Comparison of ENCODE assay signal across 14 mouse cellular contexts in the genomic region with DNA sequence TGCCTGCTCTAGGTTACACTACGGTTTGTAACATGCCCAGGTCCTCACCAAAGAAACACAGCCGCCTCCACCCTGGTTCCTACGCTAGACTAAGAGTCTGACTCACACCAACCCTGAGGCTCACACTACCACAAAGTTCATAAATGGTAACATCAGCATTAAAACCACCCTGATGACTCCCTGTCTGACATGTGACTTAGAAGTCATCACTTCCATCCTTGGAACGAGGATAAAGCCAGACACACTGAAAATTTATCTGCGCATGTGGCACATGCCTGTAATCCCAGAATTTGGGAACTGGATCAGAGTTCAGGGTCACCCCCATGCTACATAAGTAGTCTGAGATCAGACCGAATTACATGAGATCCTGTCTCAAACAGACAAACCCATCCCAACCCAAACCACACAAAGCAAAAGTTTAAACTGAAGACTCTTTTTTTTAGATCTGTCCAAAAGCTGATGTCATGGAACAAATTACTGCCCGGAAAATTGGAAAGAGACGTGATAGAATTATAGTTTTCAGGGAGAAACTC. TPM values are rescaled to one million over a fixed set of nuclear protein-coding genes. Genes with fewer than 3 reads are reported as not detected.
DNase-seq lines count a peak whose midpoint lies in the region; ATAC-seq and TF ChIP-seq lines count a peak whose summit lies in the region.
"Had no signal": no experiment of that assay in that cellular context is flagged by ENCODE, and none has a peak within 500 bp of the region (broad histone marks: within the 10 kb centered on the region; RNA-seq: fewer than 3 reads in every experiment).

No protein-coding gene starts in this region.

- no peaks in the 10 kb centered on the region; the same call in 1 of the 2 replicates for H3K4me1 ChIP-seq in heart, embryonic 10.5 days
- H3K4me1 ChIP-seq in cerebellum, adult 2 months (ENCODE audit: control insufficient read depth, insufficient read depth, low read length) = no peaks in the 10 kb centered on the region
- H3K4me1 ChIP-seq: heart, embryonic 15.5 days; liver, embryonic 12.5 days; neural tube, embryonic 13.5 days had no signal

- H3K27me3 ChIP-seq in heart, embryonic 10.5 days (ENCODE audit: insufficient read depth, poor library complexity, severe bottlenecking) = no peaks in the 10 kb centered on the region
- no peaks in the 10 kb centered on the region for H3K27me3 ChIP-seq in cerebellum, adult 2 months (ENCODE audit: control insufficient read depth, insufficient read depth, low read length)
- H3K27me3 ChIP-seq: heart, embryonic 15.5 days; liver, embryonic 12.5 days; neural tube, embryonic 13.5 days had no signal

- no peaks in the 10 kb centered on the region for H3K9me3 ChIP-seq in heart, embryonic 10.5 days
- H3K9me3 ChIP-seq: heart, embryonic 15.5 days; liver, embryonic 12.5 days; neural tube, embryonic 13.5 days had no signal

- 78% methylated on average over 8 of the region's 8 CpGs for WGBS in heart, embryonic 10.5 days
- WGBS in cerebellum, adult 2 months = 87% methylated on average over 8 of the region's 8 CpGs

- TF ChIP-seq CTCF in cerebellum, adult 2 months (IDR thresholded peaks at IDR 0.05; ENCODE audit: borderline replicate concordance, insufficient read depth, low read depth, low read length) = no peak

- no peaks in the 10 kb centered on the region for H3K36me3 ChIP-seq in heart, embryonic 10.5 days
- H3K36me3 ChIP-seq: heart, embryonic 15.5 days; liver, embryonic 12.5 days; neural tube, embryonic 13.5 days had no signal

- no peak overlapping the region for H3K4me3 ChIP-seq in heart, embryonic 10.5 days
- H3K4me3 ChIP-seq in cerebellum, adult 2 months (replicated peaks; ENCODE audit: insufficient read depth, low read depth, low read length) = no peak overlapping the region
- H3K4me3 ChIP-seq: heart, embryonic 15.5 days; liver, embryonic 12.5 days; neural tube, embryonic 13.5 days had no signal

- no peak overlapping the region for H3K27ac ChIP-seq in heart, embryonic 10.5 days
- H3K27ac ChIP-seq in cerebellum, adult 2 months (ENCODE audit: insufficient read depth, low read length) = no peak overlapping the region
- H3K27ac ChIP-seq: heart, embryonic 15.5 days; liver, embryonic 12.5 days; neural tube, embryonic 13.5 days had no signal

- DNase-seq in adrenal gland, postnatal 36 days = peak; percentile 28 to 34
- no peak for DNase-seq in adrenal gland, postnatal 4 days (ENCODE audit: low spot score in 2 of 2)
- DNase-seq in lung, postnatal 10 days = peak; percentile 52
- DNase-seq in lung, postnatal 14 days = no peak
- DNase-seq in heart, embryonic 10.5 days (ENCODE audit: low spot score) = peak; percentile 41
- DNase-seq in cerebellum, adult 2 months = no peak
- DNase-seq in layer of hippocampus, adult 11-12 months (ENCODE audit: low spot score) = no peak
- DNase-seq: lung, postnatal 4 days; retina, postnatal 1 day had no signal

- TF ChIP-seq POLR2A in cerebellum, adult 2 months (IDR thresholded peaks at IDR 0.05; ENCODE audit: borderline replicate concordance, insufficient read depth, low read length) = no peak

- no peak for ATAC-seq in megakaryocyte progenitor cell, adult 5-6 weeks (replicated peaks; ENCODE audit: poor library complexity)
- ATAC-seq: liver, embryonic 12.5 days; midbrain, embryonic 16.5 days had no signal

RNA-seq across cellular contexts. Expression of a gene that starts 17.1 kb away (rescaled TPM):
- total RNA-seq in adrenal gland, postnatal 36 days (2021) = 10 to 100 TPM; 58.7 to 68.9 TPM
- total RNA-seq in adrenal gland, postnatal 4 days (2021) = 10 to 100 TPM; 47.3 to 48.6 TPM
- 3.4 and 3.6 TPM in 2 replicates for polyA plus RNA-seq in heart, embryonic 10.5 days (2016; fragmentation: Nextera tagmentation; extraction: Ambion mirVana)
- 94.3 and 102 TPM in 2 replicates for total RNA-seq in megakaryocyte progenitor cell, adult 5-6 weeks (2015)
- 46.5 and 49.5 TPM in 2 replicates for total RNA-seq in megakaryocyte progenitor cell, adult 5-6 weeks (2017)
- polyA plus RNA-seq in cerebellum, adult 2 months (2012; rRNA removed) = 53.3 and 53.8 TPM in 2 replicates

RNA-seq across cellular contexts. Expression of a gene that starts 29.8 kb away (rescaled TPM):
- total RNA-seq in adrenal gland, postnatal 36 days (2021) = 10 to 100 TPM; 25.0 to 41.2 TPM
- 10 to 100 TPM; 34.1 to 42.3 TPM for total RNA-seq in adrenal gland, postnatal 4 days (2021)
- 24.1 and 25.9 TPM in 2 replicates for polyA plus RNA-seq in heart, embryonic 10.5 days (2016; fragmentation: Nextera tagmentation; extraction: Ambion mirVana)
- total RNA-seq in megakaryocyte progenitor cell, adult 5-6 weeks (2015) = 13.1 and 14.3 TPM in 2 replicates
- total RNA-seq in megakaryocyte progenitor cell, adult 5-6 weeks (2017) = 14.5 and 19.4 TPM in 2 replicates
- polyA plus RNA-seq in cerebellum, adult 2 months (2012; rRNA removed) = 26.6 and 27.1 TPM in 2 replicates

RNA-seq across cellular contexts. Expression of a gene that starts 51.8 kb away (rescaled TPM):
- total RNA-seq in adrenal gland, postnatal 36 days (2021) = 10 to 100 TPM; 15.3 to 15.9 TPM
- 10 to 100 TPM in 1 of 2 experiments, 1 to 10 TPM in 1; 9.7 to 10.6 TPM for total RNA-seq in adrenal gland, postnatal 4 days (2021)
- polyA plus RNA-seq in heart, embryonic 10.5 days (2016; fragmentation: Nextera tagmentation; extraction: Ambion mirVana) = 16.7 and 18.1 TPM in 2 replicates
- total RNA-seq in megakaryocyte progenitor cell, adult 5-6 weeks (2015) = 8.8 and 14.2 TPM in 2 replicates
- total RNA-seq in megakaryocyte progenitor cell, adult 5-6 weeks (2017) = 9.9 and 13.1 TPM in 2 replicates
- polyA plus RNA-seq in cerebellum, adult 2 months (2012; rRNA removed) = 14.6 and 15.1 TPM in 2 replicates

RNA-seq across cellular contexts. Expression of a gene that starts 52.3 kb away (rescaled TPM):
- total RNA-seq in adrenal gland, postnatal 36 days (2021) = 10 to 100 TPM; 38.1 to 50.9 TPM
- total RNA-seq in adrenal gland, postnatal 4 days (2021) = 10 to 100 TPM; 52.5 to 58.3 TPM
- polyA plus RNA-seq in heart, embryonic 10.5 days (2016; fragmentation: Nextera tagmentation; extraction: Ambion mirVana) = 14.5 and 19.5 TPM in 2 replicates
- 34.4 and 51.9 TPM in 2 replicates for total RNA-seq in megakaryocyte progenitor cell, adult 5-6 weeks (2015)
- 23.2 and 32.0 TPM in 2 replicates for total RNA-seq in megakaryocyte progenitor cell, adult 5-6 weeks (2017)
- polyA plus RNA-seq in cerebellum, adult 2 months (2012; rRNA removed) = 94.4 and 98.8 TPM in 2 replicates

Comparison
In these comparisons a context has a peak if more than half of its experiments do, and no peak if none do; other contexts are left out.
1. DNase-seq: peak in adrenal gland, postnatal 36 days (2 of 2), lung, postnatal 10 days (single experiment) and heart, embryonic 10.5 days (single experiment); none in adrenal gland, postnatal 4 days (0 of 2), lung, postnatal 14 days (single experiment), cerebellum, adult 2 months (0 of 2) and layer of hippocampus, adult 11-12 months (single experiment).